Mouse (Mus musculus) liver, postnatal 0 days (tissue): Measurements from ENCODE around the gene Cacybp. TPM values are rescaled to one million over a fixed set of nuclear protein-coding genes. Genes with fewer than 3 reads are reported as not detected.

Experiments
- ATAC-seq: fragments of 200-750 bp; cut with Nextera tagmentation; 2 replicates; pipeline ENCODE4 v1.8.0; 2017; ENCODE audit warnings: mild to moderate bottlenecking, moderate library complexity
- DNase-seq: peaks from one replicate; pipeline ENCODE4 v3.0.0-alpha.2; 2016
- H3K27ac ChIP-seq: fragments of 300-500 bp; sonication (generic); 2 replicates; pipeline ENCODE4 v1.5.1; 2014; ENCODE audit warnings: antibody characterized with exemption, moderate library complexity, mild to moderate bottlenecking, low read depth
- H3K27me3 ChIP-seq: fragments of 300-500 bp; sonication (generic); 2 replicates; pipeline ENCODE4 v1.6.1; 2014; ENCODE audit warnings: low read length, control low read depth, mixed read lengths; ENCODE audit not compliant: insufficient read depth
- H3K36me3 ChIP-seq: fragments of 300-500 bp; sonication (generic); replicated peaks from 2 replicates; pipeline ENCODE4 v1.6.1; 2014; ENCODE audit warnings: mild to moderate bottlenecking, control low read depth, low read length, moderate library complexity, mixed read lengths; ENCODE audit not compliant: insufficient read depth
- H3K4me1 ChIP-seq: fragments of 300-500 bp; sonication (generic); 2 replicates; pipeline ENCODE4 v1.6.1; 2014; ENCODE audit warnings: antibody characterized with exemption, mild to moderate bottlenecking, control low read depth; ENCODE audit not compliant: insufficient read depth
- H3K4me2 ChIP-seq: fragments of 300-500 bp; sonication (generic); 2 replicates; pipeline ENCODE4 v1.6.1; 2014; ENCODE audit warnings: low read depth, mild to moderate bottlenecking, low read length, moderate library complexity, mixed read lengths
- H3K4me3 ChIP-seq: fragments of 300-500 bp; sonication (generic); 2 replicates; pipeline ENCODE4 v1.5.1; 2014; ENCODE audit warnings: low read depth, low read length
- H3K9ac ChIP-seq: fragments of 300-500 bp; sonication (generic); replicated peaks from 2 replicates; pipeline ENCODE4 v1.6.1; 2014; ENCODE audit warnings: mild to moderate bottlenecking, moderate library complexity
- H3K9me3 ChIP-seq: fragments of 300-500 bp; sonication (generic); 2 replicates; pipeline ENCODE4 v1.6.1; 2016; ENCODE audit warnings: mild to moderate bottlenecking, control low read depth, low read length, mixed read lengths
- CTCF ChIP-seq: sonication (generic); IDR thresholded peaks from 2 replicates; pipeline ENCODE4 v1.5.1; 2016; ENCODE audit warnings: antibody characterized with exemption, low read depth
- EP300 ChIP-seq: IDR thresholded peaks from 2 replicates; pipeline ENCODE4 v1.6.1; 2016; ENCODE audit warnings: antibody characterized with exemption, low read depth, mild to moderate bottlenecking
- WGBS: fragments of 180-500 bp; shearing (Covaris S2); extraction: QIAGEN DNeasy Blood & Tissue Kit; methylation state at CpG from one replicate; pipeline ENCODE4 v1.1.7; 2014; ENCODE audit not compliant: insufficient replicate concordance; 5-methylcytosine and 5-hydroxymethylcytosine counted together
- polyA plus RNA-seq: library from polyadenylated mRNA; unstranded; fragments of >200 nt; fragmentation: Nextera tagmentation; extraction: Ambion mirVana; gene quantifications from 2 replicates; pipeline ENCODE4 v1.2.1, GENCODE M21; 2015

The Cacybp gene
- polyA plus RNA-seq, result 66.0 and 75.2 TPM in 2 replicates

DNA sequence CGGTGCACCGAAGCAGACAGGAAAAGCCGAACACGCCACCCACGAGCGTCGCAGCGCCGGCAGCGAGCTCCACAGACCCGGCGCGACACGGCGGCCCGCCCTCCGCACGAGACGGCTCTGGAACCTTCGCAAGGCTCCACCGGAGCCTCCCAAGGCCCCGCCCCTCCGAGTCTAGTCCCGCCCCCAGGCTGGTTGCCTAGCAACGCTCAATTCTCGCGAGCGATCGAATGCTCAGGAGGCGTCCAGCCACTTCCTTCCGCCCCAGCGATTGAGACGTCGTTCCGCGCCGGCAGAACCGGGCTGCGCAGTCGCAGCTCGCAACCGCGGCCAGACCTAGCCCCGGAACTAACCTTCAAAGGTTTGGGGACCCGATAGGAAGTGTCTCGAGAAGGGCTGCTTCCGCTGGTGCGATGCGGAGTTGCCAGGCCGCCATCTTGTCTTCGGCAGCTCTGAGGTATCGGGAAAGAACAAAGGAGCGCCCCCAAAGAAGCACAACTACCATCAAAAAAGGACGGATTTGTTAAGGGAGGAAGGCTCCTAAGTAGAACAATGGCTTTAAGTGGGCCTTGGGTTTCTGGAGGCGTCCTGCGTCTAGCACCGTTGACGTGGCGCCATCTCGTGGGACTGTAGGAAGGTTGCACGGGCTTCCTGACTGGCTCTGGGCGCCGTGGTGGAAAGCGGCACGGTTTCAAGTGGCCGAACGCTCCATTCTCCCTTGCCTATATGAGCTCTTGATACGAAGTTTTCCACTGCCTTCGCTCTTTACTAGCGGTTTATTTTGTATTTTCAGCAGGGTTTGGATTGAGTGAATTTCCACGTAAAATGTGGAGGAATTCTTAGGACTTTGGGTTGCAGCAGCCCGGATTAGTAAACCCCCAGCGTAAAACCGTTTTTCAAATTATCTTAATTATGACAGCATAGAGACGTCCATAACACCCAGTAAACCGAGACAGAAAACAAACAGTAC, at the start of gene Cacybp:
TSS of gene Cacybp (minus strand) at position 173 of the 967 bp plus-strand sequence.
- peak within 1 kb of the TSS; percentile 97 for H3K27ac ChIP-seq
- no peaks in the 10 kb centered on the region for H3K27me3 ChIP-seq
- peak; percentile 96 for ATAC-seq
- 0 out of 2 replicates have a peak, but pooled peaks cover 3% of the 10 kb centered on the region for H3K36me3 ChIP-seq
- peak within 1 kb of the TSS; percentile 92 for H3K4me3 ChIP-seq
- TF ChIP-seq EP300 (peak; percentile 85), CTCF (peak; percentile 95)
- peak within 1 kb of the TSS; percentile 84 for H3K9ac ChIP-seq
- no peaks in the 10 kb centered on the region for H3K9me3 ChIP-seq
- peak; percentile 100 for DNase-seq
- under 1% methylated on average over 76 of the region's 76 CpGs for WGBS
- H3K4me2 ChIP-seq, result peak within 1 kb of the TSS; percentile 80
- H3K4me1 ChIP-seq, result peaks cover 11% of the 10 kb centered on the region

DNA sequence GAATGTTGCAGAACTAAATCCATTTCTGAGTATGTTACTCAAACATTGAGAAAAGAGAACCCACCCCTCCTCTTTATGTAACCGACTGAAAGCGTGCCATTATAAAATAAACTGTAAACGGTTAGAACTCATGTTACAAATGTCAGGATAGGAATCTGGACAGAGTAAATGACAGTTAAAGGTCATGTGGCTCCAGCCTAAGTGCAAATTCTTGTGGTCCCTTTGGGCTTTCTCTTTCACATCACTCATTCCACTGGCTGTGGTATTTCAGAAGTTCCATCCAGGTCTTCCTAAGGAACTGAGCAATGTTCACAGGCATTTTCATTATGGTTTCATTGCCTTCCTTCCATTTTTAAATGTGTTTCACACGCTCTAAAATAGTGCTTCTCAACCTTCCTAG, 49.7 kb upstream of the Cacybp start:
- Histone ChIP-seq H3K9ac (no peak overlapping the region), H3K27ac (no peak overlapping the region), H3K4me1 (peaks cover 6% of the 10 kb centered on the region), H3K4me2 (no peak overlapping the region), H3K4me3 (no peak overlapping the region), H3K9me3 (no peaks in the 10 kb centered on the region), H3K27me3 (no peaks in the 10 kb centered on the region), H3K36me3 (no peaks in the 10 kb centered on the region)
- WGBS, result 83% methylated on average over 4 of the region's 4 CpGs
- DNase-seq, result no peak
- no peak for ATAC-seq
- TF ChIP-seq EP300 (no peak), CTCF (no peak)

DNA sequence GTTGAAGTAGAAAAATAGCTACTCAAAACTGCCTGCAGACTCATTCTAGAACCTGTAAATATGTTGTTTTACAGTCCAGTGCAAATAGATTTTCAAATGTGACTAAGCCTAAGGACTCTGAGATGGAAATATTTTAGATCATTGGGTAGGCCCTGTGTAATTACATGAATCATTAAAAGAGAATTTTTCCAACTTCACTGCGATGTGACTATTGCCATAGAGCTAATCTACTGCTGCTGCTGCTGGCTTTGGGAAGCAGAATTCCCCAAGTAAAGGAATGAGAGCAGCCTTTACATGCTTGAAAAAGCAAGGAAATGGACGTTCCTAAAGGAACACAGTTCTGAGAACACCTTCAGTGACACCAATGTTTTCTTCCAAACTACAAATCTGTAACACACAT, 49.2 kb upstream of the Cacybp start:
- H3K9me3 ChIP-seq, result no peaks in the 10 kb centered on the region
- H3K4me3 ChIP-seq, result no peak overlapping the region
- H3K4me1 ChIP-seq, result peaks cover 6% of the 10 kb centered on the region
- ATAC-seq (no peak), DNase-seq (no peak)
- 81% methylated on average over 2 of the region's 2 CpGs for WGBS
- H3K4me2 ChIP-seq, result no peak overlapping the region
- H3K27ac ChIP-seq, result no peak overlapping the region
- H3K36me3 ChIP-seq, result no peaks in the 10 kb centered on the region
- H3K27me3 ChIP-seq, result no peaks in the 10 kb centered on the region
- TF ChIP-seq EP300, result no peak
- TF ChIP-seq CTCF, result no peak
- H3K9ac ChIP-seq, result no peak overlapping the region

DNA sequence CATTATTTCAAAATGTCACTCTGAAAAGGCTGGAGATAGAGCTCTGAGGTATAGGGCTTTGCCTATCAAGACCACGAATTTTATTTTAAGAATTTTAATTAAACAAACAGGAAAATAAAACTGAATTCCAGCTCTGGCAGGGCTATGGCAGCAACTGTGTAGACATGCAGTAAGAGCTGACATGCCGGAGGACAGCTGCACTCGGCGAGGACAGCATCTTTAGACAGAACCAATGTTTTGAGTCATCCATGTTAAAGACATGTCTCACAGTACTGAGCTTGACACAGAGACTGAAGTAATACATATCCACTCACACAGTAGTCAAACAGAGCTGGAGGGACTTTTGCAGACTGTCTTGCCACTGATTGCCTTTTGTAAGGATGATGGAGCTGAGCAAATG, 47.9 kb upstream of the Cacybp start:
- no peak overlapping the region for H3K27ac ChIP-seq
- H3K9ac ChIP-seq, result no peak overlapping the region
- WGBS, result 76% methylated on average over 4 of the region's 4 CpGs
- peaks cover 6% of the 10 kb centered on the region for H3K4me1 ChIP-seq
- DNase-seq (no peak), ATAC-seq (no peak)
- no peaks in the 10 kb centered on the region; the same call in 1 of the 2 replicates for H3K36me3 ChIP-seq
- H3K4me2 ChIP-seq, result no peak overlapping the region
- TF ChIP-seq CTCF (no peak), EP300 (no peak)
- H3K4me3 ChIP-seq, result no peak overlapping the region
- H3K9me3 ChIP-seq, result no peaks in the 10 kb centered on the region
- H3K27me3 ChIP-seq, result no peaks in the 10 kb centered on the region

DNA sequence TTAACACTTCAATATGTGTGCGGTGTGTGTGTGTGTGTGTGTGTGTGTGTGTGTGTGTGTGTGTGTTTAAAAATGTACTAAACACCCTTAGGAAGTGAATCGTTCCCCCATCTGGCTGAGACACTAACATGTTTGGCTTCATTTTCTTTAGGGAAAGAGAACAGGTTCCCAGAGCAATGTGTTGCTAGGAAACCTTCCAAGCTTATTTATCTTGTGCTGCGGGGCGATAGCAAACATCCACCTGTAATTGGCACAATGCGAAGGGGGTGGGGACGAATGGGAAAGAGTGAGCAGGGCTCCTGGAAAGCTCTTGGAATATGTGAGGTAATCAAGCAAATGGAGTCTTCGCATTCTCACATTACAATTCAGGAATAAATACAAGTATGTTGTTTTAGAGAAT, 47.2 kb upstream of the Cacybp start:
- Histone ChIP-seq H3K4me1 (peaks cover 6% of the 10 kb centered on the region), H3K27ac (no peak overlapping the region), H3K27me3 (no peaks in the 10 kb centered on the region), H3K9ac (no peak overlapping the region), H3K36me3 (peaks cover 3% of the 10 kb centered on the region; the same call in 1 of the 2 replicates), H3K9me3 (no peaks in the 10 kb centered on the region), H3K4me3 (no peak overlapping the region), H3K4me2 (no peak overlapping the region)
- DNase-seq, result peak; percentile 30
- 71% methylated on average over 7 of the region's 7 CpGs for WGBS
- ATAC-seq, result peak; percentile 61; the same call in 1 of the 2 replicates
- TF ChIP-seq CTCF (no peak), EP300 (no peak)

DNA sequence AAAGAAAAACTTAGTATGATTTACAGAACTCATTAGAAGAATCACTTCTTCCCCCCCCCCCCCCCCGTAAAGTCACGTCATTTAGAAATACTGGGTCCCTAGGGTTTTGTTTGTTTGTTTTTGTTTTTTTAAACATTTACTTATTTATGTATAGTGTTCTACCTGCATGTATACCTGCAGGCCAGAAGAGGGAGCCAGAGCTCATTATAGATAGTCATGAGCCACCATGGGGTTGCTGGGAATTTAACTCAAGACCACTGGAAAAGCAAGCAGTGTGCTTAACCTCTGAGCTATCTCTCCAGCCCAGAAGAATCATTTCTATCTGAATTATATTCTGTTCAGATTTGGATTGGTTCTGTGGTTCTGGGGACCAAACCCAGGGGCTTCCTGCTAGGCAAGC, 40.4 kb upstream of the Cacybp start:
- ATAC-seq, result no peak
- TF ChIP-seq CTCF (peak; percentile 27; the same call in 1 of the 2 replicates), EP300 (no peak)
- no peak overlapping the region for H3K27ac ChIP-seq
- no peak overlapping the region for H3K9ac ChIP-seq
- WGBS, result 89% methylated on average over 2 of the region's 2 CpGs
- DNase-seq, result no peak
- no peaks in the 10 kb centered on the region for H3K4me1 ChIP-seq
- H3K4me3 ChIP-seq, result no peak overlapping the region
- peaks cover 2% of the 10 kb centered on the region; the same call in 1 of the 2 replicates for H3K9me3 ChIP-seq
- no peak overlapping the region for H3K4me2 ChIP-seq
- peaks cover 3% of the 10 kb centered on the region; the same call in 1 of the 2 replicates for H3K36me3 ChIP-seq
- H3K27me3 ChIP-seq, result no peaks in the 10 kb centered on the region
